Mouse (Mus musculus) kidney, postnatal 10 days (tissue): ENCODE data around the gene Gse1.

Experiments
- DNase-seq: peaks from one replicate; pipeline ENCODE4 v3.0.0; 2021; ENCODE audit warnings: mixed read lengths

Gse1 gene

DNA sequence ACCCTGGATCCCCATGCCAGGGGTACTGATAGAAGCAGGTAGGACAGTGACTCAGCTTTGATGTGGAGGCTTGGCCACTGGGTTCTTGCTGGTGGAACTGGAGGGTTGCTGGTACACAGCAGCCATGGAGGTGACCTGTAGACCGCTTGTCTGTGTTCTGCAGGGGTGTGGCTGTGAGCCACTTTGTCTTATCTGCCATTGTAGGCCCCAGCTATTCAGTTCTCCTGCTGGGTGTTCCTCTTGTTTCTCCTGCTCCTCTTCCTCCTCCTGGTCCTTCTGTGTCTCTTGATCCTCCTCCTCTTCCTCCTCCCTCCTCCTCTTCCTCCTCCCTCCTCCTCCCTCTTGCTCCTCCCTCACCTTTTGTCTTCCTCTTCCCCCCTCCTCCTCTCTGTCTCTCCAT, 296.9 kb downstream of the Gse1 start:
- no peak for DNase-seq

DNA sequence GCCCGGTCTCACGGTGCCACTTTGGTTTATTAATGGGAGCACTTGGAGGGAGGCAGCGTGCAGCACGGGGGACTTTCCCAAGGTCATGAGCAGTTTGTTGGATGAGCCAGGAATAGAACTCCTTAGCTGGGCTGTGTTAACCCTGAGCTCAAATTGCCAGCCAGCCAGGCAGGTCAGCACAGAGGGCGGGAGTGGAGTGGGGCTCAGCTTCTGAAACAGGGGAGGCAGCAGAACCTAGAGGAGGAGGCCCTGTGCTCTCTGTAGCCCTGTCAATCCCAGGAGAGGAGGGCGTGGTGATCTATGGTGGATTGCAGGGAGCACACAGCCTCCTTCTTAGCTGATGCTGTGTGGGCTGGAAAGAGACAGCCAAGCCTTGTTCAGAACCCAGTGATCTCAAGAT, 297.6 kb downstream of the Gse1 start:
- DNase-seq = no peak

DNA sequence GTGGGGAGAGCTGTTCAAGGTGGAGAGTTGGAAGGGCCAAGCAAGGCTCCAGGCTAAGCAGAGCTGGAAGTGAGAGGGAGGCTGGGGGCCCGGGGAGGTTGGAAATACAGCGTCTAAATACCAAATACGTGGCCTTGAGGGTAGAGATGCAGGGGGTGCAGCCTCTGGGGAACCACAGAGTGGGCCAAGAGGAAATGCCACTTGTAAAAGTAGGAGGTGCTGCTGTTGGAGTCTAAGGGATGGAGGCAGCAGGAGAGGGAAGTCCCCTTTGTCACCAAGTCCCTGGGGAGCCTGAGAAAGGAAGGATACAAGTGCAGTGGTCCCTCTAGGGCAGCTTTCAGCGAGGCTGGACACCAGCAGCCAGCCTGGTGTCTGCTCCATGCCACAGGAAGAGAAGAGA, 298.3 kb downstream of the Gse1 start:
- DNase-seq = no peak

DNA sequence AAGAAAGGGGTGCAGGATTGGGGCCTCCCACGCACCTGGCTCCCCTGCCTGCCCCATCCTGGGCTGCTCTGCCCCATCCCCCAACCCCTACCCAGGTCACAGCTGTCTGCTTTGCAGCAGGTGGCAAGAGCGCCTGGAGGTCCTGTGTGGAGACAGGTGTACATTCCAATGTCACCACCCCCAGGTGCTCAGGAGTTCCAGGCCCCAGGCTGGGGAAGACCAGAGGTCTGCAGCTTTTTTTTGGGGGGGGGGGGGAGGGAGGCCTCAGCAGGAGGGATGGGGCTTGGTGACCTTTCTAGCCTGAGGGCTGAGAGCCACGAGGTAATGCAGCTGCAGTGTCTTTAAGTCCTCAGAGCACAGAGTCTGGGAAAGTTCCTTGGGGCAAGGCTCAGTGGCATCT, 300.1 kb downstream of the Gse1 start:
- no peak for DNase-seq

DNA sequence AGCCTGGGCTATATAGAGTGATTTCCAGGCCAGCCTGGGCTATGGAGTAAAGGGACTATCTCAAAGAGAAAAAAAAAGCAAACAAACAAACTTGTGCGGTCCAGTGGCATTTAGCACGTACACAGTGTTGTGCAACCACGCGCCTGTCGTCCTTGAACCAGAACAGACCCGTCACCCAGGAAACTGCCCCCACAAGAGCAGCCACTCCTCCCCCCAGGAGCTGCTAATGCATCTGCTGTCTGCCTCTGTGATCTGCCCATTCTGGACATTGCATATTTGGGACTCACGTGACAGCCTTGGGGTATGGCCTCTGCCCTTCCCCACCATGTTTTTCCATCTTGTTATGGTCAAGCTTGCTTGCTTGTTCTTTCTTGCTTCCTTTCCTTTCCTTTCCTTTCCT, 301.0 kb downstream of the Gse1 start:
- no peak for DNase-seq

DNA sequence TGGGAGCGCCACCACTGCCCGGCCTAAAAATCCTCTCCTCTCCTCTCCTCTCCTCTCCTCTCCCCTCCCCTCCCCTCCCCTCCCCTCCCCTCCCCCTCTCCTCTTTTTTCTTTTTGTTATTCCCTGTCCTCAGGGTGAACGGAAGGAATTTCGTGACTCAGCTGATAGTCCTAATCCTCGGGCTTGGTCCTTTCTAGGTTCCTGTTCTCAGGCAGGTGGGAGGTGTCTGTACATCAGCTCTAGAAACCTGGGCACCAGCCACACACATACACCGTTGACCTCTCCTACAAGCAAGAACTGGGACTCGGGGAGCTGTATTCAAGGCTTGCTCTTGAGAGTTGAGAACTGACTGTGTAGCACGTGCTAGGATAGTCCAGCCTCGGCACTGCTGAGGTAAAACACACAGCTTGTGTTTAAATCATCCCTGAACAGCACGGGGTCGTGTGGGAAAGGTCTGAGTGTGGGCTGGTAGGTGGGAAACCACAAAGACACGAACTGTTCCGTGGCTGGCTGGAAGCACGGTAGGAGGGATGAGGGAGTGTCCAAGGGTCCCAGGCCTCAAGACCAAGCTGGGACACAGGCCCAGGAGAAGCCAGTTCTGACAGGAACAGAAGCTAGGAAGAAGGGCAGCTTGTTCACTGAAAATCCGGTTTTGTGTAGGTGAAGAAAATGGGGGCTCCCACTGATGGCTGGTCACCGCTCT, 302.8 kb downstream of the Gse1 start:
- no peak for DNase-seq

DNA sequence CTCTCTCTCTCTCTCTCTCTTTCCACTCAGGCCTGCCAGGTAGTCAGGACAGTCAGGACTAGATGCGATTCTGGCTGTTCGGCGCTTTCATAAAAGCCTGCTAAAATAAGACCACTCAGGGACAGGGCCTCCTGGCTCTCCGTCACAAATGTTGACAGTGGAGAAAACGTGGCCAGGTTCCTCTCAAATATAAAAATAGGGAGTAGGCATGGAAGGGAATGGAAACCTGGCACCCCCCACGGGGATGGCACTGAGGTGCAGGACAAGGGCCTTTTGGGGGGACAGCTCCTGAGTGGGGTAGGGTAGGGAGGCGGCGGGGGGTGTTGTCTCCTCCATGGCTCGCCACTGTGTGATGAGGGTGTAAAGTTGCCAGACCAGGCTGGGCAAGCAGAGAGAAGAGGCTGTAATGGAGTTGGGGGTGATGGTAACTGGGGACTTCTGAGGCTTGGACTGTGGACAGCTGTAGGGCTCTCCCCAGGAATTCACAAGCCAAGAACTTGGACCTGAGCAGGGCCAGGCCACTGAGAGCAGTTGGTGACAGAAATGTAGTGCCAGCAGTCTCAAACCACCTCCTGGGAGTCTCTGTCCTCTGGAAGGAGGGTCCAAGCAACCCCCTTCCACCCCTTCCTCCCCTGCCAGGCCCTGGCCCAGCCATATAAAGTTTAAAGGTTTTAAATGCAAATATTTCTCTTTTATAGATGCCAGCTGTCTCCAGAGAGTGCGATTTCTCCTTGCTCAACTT, 303.7 kb downstream of the Gse1 start:
- no peak for DNase-seq

DNA sequence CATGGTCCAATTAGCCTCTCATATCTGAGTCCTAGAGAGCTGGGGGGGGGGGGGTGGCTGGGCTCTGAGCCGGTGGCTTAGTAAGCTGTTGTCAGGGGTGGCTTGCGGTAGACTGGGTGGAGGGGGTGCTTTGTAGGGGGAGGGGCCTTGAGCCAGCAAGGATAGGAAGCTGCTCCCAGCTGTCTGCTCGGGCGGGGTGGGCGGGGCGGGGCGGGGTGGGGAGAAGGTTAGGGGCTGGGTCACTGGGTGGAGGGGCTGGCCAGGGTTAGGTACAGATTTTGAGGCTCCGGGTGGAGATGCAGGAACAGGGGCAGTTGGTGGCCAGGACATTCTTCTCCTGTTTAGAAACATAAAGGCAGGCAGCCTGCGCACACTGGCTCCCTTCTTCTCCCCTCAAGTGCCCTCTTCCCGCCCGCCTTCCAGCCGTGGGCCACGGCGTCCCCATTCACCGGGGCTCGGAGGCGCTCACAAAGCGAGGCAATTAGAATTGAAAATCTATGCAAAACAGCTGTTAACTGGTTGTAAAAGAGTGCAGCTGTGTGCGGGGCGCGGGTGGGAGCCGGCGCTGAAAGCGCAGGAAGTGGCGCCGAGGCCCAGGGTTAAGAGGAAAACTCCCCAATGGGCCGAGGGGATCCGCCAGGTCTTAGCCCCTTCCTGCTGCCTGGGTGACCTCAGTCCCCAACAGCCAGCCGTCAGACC, 304.4 kb downstream of the Gse1 start:
- DNase-seq = peak; percentile 67

DNA sequence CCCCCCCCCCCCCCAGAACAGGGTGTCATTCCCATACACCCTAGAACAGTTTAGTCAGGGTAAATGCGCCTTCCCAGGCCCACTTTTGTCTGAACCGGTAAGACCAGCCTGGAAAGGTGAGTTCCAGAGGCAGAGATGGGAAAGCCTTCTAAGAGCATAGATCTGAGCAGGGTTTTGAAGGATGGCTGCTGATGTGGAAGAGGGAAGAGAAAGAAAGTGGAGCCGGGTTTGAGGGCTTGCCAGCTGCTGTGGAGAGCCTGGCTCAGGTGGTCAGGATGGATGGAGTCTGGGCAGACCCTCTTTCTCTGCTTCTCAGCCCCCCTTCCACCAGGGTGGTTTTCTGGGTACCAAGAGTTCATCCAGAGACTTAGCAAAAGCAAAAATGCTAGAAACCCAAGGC, 305.1 kb downstream of the Gse1 start:
- no peak for DNase-seq

DNA sequence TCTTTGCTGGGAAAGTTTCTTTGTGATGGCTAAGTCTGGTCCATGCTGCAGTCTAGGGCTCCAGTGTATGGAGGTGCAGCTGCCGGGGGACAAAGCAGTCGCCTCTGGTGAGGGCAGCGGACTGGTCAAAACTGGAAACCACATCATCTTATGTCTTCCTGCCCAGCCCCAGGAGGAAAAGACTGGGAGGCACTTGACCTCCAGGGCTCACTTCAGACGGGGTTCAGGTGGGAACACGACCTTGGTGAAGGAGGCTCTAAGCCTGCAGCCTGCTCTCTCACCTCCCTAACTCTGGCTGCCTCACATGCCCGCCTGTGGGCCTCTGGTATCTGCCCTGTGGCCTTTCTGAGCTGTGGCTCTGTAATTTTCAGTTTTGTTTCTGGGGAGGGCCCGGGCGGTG, 305.8 kb downstream of the Gse1 start:
- no peak for DNase-seq

DNA sequence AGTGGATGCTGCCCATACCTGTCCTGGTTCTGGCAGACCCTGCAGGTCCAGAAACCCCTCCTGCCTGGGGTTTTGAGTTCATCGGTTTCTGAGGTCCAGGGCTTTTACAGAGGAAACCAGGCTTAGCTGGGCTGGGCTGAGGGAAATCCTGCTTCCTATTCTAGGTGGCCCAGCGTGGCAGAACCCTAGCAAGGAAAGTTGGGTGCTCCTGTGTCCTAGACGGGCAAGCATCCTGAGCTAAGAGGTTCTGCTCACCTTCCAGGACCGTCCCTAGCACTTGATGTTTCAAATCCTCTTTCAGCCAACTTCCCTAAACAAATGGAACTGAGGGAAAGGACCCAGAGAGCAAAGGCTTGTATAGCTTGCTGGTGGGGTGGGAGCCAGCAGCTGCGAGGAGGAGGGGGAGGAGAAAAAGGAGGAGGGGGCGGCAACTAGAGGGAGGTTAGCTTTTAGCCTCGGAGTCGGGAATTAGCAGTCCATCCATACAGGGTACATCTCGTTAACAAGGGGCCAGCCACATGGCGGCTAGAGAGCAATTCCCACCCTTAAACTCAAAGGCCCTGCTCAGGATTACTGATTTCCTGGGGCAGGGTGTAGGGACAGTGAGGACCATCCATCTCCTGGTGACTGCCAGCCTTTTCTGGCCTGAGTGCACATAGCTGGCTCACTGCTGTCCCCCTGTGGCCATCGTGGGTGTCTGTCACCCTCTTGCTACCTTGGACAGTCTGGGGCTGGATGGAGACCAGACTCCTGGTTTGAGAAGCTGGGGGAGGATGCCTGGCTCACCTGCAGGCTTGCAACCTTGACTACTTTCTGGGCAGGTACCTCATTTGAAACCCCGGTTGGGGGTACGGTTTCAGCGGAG, 306.5 kb downstream of the Gse1 start:
- peak; percentile 90 for DNase-seq

DNA sequence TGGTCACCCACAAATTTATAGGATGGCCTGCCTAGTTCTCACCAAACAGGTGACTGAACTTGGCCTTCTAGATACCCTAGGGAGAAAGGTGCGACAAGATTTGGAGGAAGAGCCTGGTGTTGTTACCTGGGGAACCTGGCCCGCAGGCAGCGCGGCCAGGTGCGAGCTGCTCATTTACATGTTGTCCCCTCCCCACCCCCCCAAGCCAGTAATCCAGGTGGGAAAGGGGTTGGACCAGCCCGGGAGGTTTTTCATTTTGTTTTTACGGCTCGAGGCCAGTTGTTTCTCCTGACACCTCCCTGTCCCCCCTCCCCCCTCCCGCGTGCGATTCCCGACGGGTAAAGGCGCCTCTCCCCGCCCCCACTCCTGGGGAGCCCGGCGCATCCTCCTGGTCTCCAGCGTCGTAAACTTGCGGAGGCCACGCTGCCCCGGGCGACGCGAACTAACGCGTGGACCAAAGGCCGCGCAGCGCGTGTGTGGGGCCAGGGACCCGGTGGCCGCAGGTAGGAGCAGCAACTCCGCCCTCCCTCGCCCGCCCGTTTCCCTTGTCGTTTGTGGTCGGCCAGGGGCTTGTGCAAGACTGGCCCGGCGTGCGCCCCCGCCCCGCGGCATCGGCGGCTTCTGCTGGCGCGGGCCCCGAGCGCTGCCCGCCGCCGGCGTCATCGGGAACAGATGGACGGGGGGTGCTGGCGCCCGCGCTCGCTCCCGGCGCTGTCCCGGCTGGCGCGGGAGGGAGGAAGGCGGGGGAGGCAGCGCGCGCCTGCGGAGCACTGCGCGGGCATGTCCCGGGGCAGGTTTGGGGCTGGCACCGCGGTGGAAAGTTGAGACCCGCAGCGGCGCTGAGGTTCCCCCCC, 307.4 kb downstream of the Gse1 start:
- DNase-seq = peak; percentile 75

DNA sequence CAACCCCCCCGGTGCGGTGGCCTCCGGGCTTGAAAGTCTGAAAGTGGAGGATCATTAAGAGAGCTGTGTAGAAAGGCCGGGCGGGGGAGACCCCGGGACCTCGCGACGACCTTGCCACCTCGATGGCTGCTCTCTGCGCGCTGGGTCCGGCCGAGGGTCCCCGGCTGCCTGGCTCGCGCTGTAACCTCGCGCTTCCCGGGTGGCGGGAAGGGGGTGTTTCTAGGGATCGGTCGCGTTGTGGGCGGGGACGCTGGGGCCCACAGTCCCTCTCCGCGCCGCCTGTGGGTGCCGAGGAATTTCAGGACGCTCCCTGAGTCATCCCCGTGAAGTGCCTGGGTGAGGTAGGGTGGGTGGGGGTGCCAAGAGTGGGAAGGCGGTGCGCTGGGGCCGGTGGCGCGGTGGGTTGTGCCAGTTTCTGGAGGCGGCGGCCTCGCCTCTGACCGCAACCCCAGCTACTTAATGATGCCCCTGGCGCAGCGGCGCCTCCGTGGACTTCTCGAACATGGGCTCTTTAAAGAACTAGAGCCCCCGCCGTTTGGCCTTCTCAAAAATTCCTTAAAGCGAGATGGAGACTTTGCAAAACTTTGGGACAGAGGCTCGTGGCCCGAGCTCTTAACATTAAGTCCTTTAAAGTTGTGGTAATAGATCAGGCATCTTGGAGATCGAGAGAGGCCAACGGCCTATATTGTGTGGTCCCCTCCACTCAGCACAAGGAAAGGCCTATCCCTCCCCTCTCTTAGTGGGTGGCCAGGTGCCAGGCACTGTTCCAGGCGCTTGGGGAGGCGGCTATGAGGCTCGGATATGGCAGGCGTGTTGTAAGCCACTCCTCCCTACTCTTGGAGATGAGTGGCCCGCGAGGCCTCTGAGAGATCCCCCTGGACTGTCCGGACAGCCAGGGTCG, 308.3 kb downstream of the Gse1 start:
- peak; percentile 64 for DNase-seq

DNA sequence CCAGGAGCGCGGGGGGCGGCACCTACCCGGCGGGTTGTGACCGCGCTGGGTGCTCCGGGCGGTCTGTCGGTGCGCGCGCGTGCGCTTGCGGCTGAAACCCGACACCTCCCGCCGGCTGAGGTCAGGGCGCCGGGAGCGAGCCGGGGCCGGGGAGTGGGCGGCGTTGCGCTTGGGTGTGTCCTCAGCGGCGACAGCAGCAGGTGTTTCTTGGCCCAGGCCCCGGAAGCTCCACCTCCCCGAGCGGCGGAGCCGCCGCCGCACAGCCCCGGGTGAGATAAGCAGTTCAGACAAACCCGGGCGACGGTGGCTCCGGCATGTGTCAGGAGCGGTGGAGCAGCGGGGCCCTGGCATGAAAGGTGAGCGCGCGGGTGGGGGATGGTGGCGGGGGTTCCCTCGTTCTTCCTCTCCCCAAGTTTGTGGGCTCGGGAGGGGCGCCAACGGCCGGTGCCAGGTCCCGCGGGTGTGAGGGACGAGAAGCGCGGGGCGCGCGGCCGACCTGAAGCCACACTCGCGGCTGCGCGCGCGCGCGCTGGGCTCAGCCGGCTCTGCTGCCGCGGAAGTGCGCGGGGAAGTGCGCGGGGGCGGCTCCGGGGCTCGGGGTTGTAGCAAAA, 309.1 kb downstream of the Gse1 start:
- peak; percentile 92 for DNase-seq

DNA sequence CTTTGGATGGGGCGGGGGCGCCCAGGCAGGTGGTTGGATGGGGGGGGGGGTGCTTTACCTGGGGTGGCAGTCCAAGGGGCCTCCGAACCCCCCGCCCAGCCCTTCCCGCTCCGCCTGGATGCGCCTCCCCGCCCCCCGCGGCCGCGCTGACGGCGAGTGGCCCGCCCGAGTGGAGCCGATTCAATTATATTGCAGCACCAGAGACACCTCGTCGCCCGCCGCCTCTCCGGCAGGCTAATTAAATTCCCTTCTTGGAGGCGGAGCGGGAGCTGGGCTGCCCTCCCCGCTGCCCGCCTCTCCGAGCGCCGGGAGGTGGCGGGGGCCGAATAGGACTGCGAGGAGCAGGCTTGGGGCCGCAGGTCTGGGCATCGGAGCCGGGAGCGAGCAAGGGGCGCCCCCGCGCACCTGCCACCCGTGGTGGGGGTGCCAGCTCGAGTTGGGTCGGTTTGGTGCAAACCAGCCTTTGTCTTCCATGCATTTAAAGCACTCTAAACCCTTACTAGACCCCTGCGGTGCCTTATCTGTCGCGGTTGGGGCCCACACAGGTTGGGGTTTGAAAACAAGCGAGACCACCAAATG, 309.7 kb downstream of the Gse1 start:
- peak; percentile 80 for DNase-seq

DNA sequence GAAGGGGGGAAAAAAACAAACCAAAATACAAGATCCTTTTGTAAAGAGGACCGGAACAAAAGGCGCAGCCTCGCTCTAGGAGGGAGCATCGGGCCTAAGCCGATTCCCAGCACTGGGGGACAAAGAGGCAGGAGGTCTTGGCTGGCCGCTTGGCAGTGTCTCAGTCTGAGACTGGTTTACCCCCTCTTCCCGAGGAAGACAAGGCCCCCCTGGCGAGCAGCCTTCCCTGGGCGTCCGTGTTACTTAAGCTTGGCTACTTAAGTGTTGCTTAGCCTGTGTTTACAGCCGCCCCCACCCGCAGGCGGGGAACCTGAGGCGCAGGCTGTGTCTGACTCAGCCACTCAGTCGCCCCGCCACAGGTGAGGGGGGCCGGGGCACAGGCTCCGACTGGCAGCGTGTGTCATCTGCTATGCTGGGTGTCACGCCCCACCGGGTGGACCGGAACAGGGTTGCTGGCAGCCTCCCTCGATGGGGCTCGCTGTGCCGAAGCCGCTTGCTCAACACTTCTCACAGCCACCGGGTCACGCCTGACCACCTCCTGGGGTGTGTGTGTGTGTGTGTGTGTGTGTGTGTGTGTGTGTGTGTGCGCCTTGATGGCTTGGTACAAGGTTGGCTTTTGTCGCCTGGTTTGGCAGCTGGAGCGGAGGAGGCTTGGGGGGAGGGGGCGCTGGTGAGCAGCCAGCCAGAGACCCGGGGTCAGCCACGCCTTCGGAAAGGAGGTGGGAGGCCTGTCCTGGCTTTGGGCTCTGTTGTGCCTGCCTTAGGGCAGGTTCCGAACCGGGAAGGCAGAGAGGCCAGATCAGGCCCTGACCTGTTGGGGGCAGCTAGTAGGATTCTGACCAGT, 310.4 kb downstream of the Gse1 start:
- DNase-seq = peak; percentile 88

DNA sequence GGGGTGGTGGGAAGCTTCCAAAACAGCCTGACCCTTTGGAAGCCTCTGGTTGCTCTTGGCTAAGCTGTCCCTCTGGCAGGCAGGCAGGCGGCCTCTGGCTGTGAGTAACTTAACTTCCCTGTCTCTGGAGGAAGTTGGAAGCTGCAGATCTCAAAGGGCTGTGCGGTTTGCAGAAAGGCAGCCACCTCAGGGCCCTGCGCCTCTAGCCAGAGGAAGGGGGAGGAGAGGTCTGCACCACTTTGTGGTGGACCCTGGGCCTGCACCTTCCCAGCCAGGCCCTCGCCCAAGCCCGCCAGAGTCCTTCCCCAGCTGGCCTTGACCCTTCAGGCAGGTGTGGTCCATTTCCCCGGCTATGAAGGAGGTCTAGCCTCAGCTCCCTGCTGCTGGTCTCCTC, 311.1 kb downstream of the Gse1 start:
- no peak for DNase-seq

DNA sequence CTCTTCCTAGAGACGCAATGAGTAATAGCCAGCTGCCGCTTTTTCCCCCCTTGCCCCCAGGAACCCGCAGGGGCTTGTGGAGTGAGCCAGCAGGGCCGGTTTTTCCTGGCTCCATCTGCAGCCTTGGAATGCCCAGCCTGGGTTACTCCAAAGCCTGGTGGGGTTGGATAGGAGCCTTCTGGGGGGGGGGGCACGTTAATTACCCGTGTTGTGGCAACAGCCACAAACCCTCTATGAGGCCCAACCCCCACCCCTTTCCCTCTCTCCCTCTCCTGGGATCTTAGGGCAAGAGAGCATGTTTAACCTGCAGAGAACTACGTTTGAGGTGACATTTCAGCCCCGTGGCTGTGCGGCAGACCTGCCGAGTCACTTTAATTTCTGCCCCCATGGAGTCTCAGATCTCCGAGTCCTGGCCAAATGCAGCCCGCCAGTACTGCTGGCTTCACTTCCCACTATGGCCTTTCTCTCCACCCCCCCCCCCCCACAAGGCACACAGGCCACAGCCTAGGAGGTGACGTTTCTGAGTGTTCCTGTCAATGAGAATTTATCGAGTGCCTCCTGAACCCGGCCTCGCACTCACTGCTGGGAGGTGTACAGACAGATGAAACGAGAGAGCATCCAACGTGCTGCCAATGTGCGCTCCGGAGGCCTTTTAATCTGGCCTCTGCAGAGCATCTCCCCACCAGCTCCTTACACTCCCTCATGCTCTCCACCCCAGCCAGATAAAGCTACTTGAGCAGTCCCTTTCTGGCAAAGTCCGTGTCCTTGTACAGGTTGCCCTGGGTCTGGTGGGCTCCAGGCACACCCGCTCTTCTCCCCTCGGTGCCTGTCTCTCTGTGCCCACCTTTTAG, 311.7 kb downstream of the Gse1 start:
- DNase-seq = peak; percentile 64
